Mouse (Mus musculus) thymus, adult 2 months (tissue): ENCODE measurements around the gene Ipcef1. TPM values are rescaled to one million over a fixed set of nuclear protein-coding genes. Genes with fewer than 3 reads are reported as not detected.

Source experiments
- DNase-seq: peaks from one replicate; pipeline ENCODE4 v3.0.0; 2021
- H3K27ac ChIP-seq: fragments of 200-500 bp; 2 replicates; pipeline ENCODE4 v1.5.1; 2012; ENCODE audit warnings: low read length, control low read depth; ENCODE audit not compliant: control insufficient read depth, insufficient read depth
- H3K27me3 ChIP-seq: fragments of 200-500 bp; 2 replicates; pipeline ENCODE4 v1.6.1; 2012; ENCODE audit warnings: mild to moderate bottlenecking, low read length, moderate library complexity, mixed read lengths; ENCODE audit not compliant: control insufficient read depth, insufficient read depth
- H3K36me3 ChIP-seq: fragments of 200-500 bp; 2 replicates; pipeline ENCODE4 v1.6.1; 2012; ENCODE audit warnings: mild to moderate bottlenecking, low read length, moderate library complexity; ENCODE audit not compliant: control insufficient read depth, insufficient read depth
- H3K4me1 ChIP-seq: fragments of 200-500 bp; replicated peaks from 2 replicates; pipeline ENCODE4 v1.6.1; 2012; ENCODE audit warnings: low read length; ENCODE audit not compliant: control insufficient read depth, insufficient read depth
- H3K4me3 ChIP-seq: fragments of 200-500 bp; 2 replicates; pipeline ENCODE4 v1.5.1; 2012; ENCODE audit warnings: mild to moderate bottlenecking, low read length, control low read depth, moderate library complexity; ENCODE audit not compliant: control insufficient read depth, insufficient read depth
- CTCF ChIP-seq: fragments of 200-500 bp; IDR thresholded peaks from 2 replicates; pipeline ENCODE4 v1.5.1; 2012; ENCODE audit warnings: mild to moderate bottlenecking, control low read depth, low read length, moderate library complexity, borderline replicate concordance; ENCODE audit not compliant: control insufficient read depth, poor library complexity, insufficient read depth; ENCODE audit errors: extremely low read depth
- POLR2A ChIP-seq: fragments of 200-500 bp; IDR thresholded peaks from 2 replicates; pipeline ENCODE4 v1.6.1; 2012; ENCODE audit warnings: mild to moderate bottlenecking, low read length, control low read depth, moderate library complexity; ENCODE audit not compliant: control insufficient read depth, poor library complexity, insufficient read depth; ENCODE audit errors: extremely low read depth
- WGBS: fragments of 180-500 bp; shearing (Covaris S2); methylation state at CpG from one replicate; pipeline ENCODE4 v1.1.7; 2018; 5-methylcytosine and 5-hydroxymethylcytosine counted together
- polyA plus RNA-seq: library from polyadenylated mRNA; depleted of rRNA; stranded (reverse); fragments of >200 nt; gene quantifications from 2 replicates; pipeline ENCODE4 v1.2.3, GENCODE M21; 2012

Ipcef1 gene
- polyA plus RNA-seq, 1 experiment = 7.6 TPM

DNA sequence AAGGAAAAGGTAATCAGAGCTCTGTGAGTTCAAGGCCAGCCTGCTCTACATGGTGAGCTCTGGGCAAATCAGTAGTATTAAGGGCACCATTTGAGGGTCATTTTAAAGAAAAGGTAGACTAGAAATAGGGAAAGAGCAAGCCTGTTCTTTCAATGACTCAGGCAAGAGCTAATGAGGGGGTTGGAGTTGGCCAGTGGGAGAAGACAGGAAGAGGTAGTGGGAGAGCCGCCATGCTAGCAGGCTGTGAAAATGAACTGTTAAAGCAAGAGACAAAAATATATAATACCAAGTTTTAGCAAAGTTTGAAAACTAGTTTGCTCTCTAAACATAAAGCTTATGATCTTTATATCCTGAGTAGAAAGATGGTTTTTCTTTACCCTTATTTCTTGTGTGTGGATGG, 121.9 kb downstream of the Ipcef1 start:
- Histone ChIP-seq H3K36me3 (no peaks in the 10 kb centered on the region), H3K4me3 (no peak overlapping the region), H3K4me1 (no peaks in the 10 kb centered on the region; the same call in 1 of the 2 replicates), H3K27ac (no peak overlapping the region), H3K27me3 (no peaks in the 10 kb centered on the region)
- TF ChIP-seq POLR2A = no peak
- no peak for TF ChIP-seq CTCF
- 87% methylated on average over 1 of the region's 1 CpGs for WGBS
- no peak for DNase-seq

GRCm38 (mm10) chr10:6928905-6929304, 123.4 kb downstream of the Ipcef1 start:
- no peaks in the 10 kb centered on the region; the same call in 1 of the 2 replicates for H3K4me1 ChIP-seq
- H3K27me3 ChIP-seq = no peaks in the 10 kb centered on the region
- no peak overlapping the region for H3K27ac ChIP-seq
- H3K36me3 ChIP-seq = 0 out of 2 replicates have a peak, but pooled peaks cover 3% of the 10 kb centered on the region
- no peak overlapping the region for H3K4me3 ChIP-seq
- no peak for DNase-seq
- no peak for TF ChIP-seq CTCF
- no peak for TF ChIP-seq POLR2A
- WGBS = 94% methylated on average over 1 of the region's 1 CpGs

- 62% methylated on average over 4 of the region's 4 CpGs for WGBS
- no peak overlapping the region for H3K4me3 ChIP-seq
Observed at GRCm38 (mm10) chr10:6927600-6928223, 124.6 kb downstream of the Ipcef1 start.

GRCm38 (mm10) chr10:6926724-6927123, 125.6 kb downstream of the Ipcef1 start:
- Histone ChIP-seq H3K27ac (no peak overlapping the region), H3K36me3 (0 out of 2 replicates have a peak, but pooled peaks cover 3% of the 10 kb centered on the region), H3K4me1 (no peaks in the 10 kb centered on the region; the same call in 1 of the 2 replicates), H3K27me3 (no peaks in the 10 kb centered on the region), H3K4me3 (no peak overlapping the region)
- WGBS = 91% methylated on average over 2 of the region's 2 CpGs
- DNase-seq = no peak
- no peak for TF ChIP-seq POLR2A
- TF ChIP-seq CTCF = no peak

More at GRCm38 (mm10) chr10:6927600-6928223, 124.6 kb downstream of the Ipcef1 start:
- no peak overlapping the region for H3K27ac ChIP-seq
- H3K27me3 ChIP-seq = no peaks in the 10 kb centered on the region
- TF ChIP-seq CTCF (no peak), POLR2A (no peak)
- H3K36me3 ChIP-seq = 0 out of 2 replicates have a peak, but pooled peaks cover 3% of the 10 kb centered on the region
- DNase-seq = no peak
- H3K4me1 ChIP-seq = no peaks in the 10 kb centered on the region; the same call in 1 of the 2 replicates

DNA sequence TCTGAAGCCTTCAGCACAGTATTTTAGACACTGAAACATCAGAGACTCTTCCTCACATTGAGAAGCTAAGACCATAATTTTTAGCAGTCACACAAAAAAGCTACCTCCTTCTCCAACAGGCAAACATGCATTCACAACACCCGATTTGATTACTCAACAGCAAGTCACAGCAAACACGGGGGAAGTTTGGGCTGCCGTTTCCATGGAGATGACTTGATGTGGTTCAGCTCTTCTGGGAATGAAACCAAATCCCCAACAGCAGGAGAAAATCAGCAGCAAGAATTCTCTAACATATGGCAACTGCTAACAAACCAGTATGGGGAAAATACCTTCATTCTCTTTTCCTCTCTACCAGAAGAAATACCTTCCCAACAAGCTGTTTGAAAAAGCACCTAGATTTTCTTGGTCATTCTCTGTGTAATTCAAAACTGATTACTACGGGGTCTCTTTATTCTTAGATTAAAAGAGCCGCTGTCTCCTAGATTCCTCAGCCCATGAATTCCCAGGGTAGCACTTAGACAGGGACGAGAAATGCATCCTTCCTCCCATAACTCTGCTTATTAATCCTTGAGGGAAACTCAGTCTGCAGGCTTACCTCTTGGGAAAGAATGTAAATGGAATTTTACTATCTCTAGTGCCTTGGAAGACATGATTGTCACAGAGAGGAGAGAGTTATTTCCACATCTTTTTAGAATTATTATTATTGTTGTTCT, 135.6 kb downstream of the Ipcef1 start:
- H3K4me3 ChIP-seq = no peak overlapping the region
- DNase-seq = no peak

DNA sequence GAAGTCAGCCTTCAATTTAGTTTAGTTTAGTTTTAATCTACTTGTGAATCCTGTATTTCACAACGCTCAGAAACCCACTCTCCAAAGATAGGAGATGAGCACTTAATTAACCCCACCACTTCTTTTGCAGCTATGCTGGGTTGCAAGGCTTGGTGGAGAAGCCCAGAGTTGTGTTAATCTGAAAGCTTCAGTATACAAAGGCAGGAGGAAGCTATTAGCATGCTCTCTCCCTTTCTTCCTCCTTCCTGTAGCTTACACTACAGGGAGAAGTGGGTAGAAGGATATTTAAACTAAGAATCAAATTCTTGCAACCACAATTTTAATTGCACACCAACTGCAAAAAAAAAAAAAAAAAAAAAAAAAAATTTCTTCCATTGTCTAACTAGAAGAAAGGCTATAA, 136.3 kb downstream of the Ipcef1 start:
- no peaks in the 10 kb centered on the region; the same call in 1 of the 2 replicates for H3K36me3 ChIP-seq
- H3K4me1 ChIP-seq = no peaks in the 10 kb centered on the region
- WGBS = 85% methylated on average over 1 of the region's 1 CpGs
- no peak overlapping the region for H3K4me3 ChIP-seq
- H3K27me3 ChIP-seq = no peaks in the 10 kb centered on the region
- DNase-seq = no peak
- TF ChIP-seq CTCF = no peak
- no peak for TF ChIP-seq POLR2A
- no peak overlapping the region for H3K27ac ChIP-seq

More for the DNA sequence above, 135.6 kb downstream of the Ipcef1 start:
- no peak overlapping the region for H3K27ac ChIP-seq
- no peaks in the 10 kb centered on the region for H3K4me1 ChIP-seq
- TF ChIP-seq CTCF (no peak), POLR2A (no peak)
- no peaks in the 10 kb centered on the region for H3K27me3 ChIP-seq
- no peaks in the 10 kb centered on the region; the same call in 1 of the 2 replicates for H3K36me3 ChIP-seq
- 60% methylated on average over 6 of the region's 6 CpGs for WGBS
